Mouse (Mus musculus) spleen, postnatal 14 days (tissue): Measurements from ENCODE around the gene Fkbp9.
A peak's percentile ranks its signal among the peaks of the same experiment; 100 is the strongest.

ENCODE experiments used
- DNase-seq, 2 experiments: peaks; one replicate each; pipeline ENCODE4 v3.0.0; 2021 to 2022; ENCODE audit warnings: low spot score in 2 of 2

Gene Fkbp9

GRCm38 (mm10) chr6:56831697-56832406 is at the start of gene Fkbp9:
Fkbp9 (plus strand) TSS chr6:56832059.
- DNase-seq: peak in 1 of 2 experiments; percentile 7

- no peak for DNase-seq
Measured at GRCm38 (mm10) chr6:56783561-56784272, 48.1 kb upstream of the Fkbp9 start.

GRCm38 (mm10) chr6:56785068-56785467 is 46.8 kb upstream of the Fkbp9 start:
- no peak for DNase-seq

GRCm38 (mm10) chr6:56787668-56788067 is 44.2 kb upstream of the Fkbp9 start:
- DNase-seq: no peak

- DNase-seq: no peak
Measured at GRCm38 (mm10) chr6:56789336-56789735, 42.5 kb upstream of the Fkbp9 start.

GRCm38 (mm10) chr6:56794834-56795233 is 37.0 kb upstream of the Fkbp9 start:
- DNase-seq: no peak

GRCm38 (mm10) chr6:56796232-56796631 is 35.6 kb upstream of the Fkbp9 start:
- no peak for DNase-seq

GRCm38 (mm10) chr6:56796668-56797141 is 35.2 kb upstream of the Fkbp9 start:
- DNase-seq: peak; percentile 11 to 25

- peak; percentile 85 to 89 for DNase-seq
Measured at GRCm38 (mm10) chr6:56797311-56798151, 34.3 kb upstream of the Fkbp9 start, which contains the start of gene Kbtbd2. Kbtbd2 (minus strand) TSS chr6:56797813.

- DNase-seq: no peak
Measured at GRCm38 (mm10) chr6:56798152-56798465, 33.8 kb upstream of the Fkbp9 start.

- no peak for DNase-seq
Measured at GRCm38 (mm10) chr6:56805026-56805425, 26.8 kb upstream of the Fkbp9 start.

- DNase-seq: no peak
Measured at GRCm38 (mm10) chr6:56806195-56806594, 25.7 kb upstream of the Fkbp9 start.

GRCm38 (mm10) chr6:56808656-56809055 is 23.2 kb upstream of the Fkbp9 start:
- DNase-seq: peak in 1 of 2 experiments; percentile 9

- no peak for DNase-seq
Measured at GRCm38 (mm10) chr6:56813332-56813731, 18.5 kb upstream of the Fkbp9 start.

- no peak for DNase-seq
Measured at GRCm38 (mm10) chr6:56818436-56819123, 13.3 kb upstream of the Fkbp9 start.

- DNase-seq: no peak
Measured at GRCm38 (mm10) chr6:56819124-56819487, 12.8 kb upstream of the Fkbp9 start.

- no peak for DNase-seq
Measured at GRCm38 (mm10) chr6:56825657-56826056, 6.2 kb upstream of the Fkbp9 start.

- DNase-seq: no peak
Measured at GRCm38 (mm10) chr6:56832407-56832796, 543 bp downstream of the Fkbp9 start.

- DNase-seq: no peak
Measured at GRCm38 (mm10) chr6:56832830-56833229, 971 bp downstream of the Fkbp9 start.

- DNase-seq: no peak
Measured at GRCm38 (mm10) chr6:56834769-56835168, 2.9 kb downstream of the Fkbp9 start.

- no peak for DNase-seq
Measured at GRCm38 (mm10) chr6:56835532-56835931, 3.7 kb downstream of the Fkbp9 start.

- DNase-seq: no peak
Measured at GRCm38 (mm10) chr6:56837166-56837565, 5.3 kb downstream of the Fkbp9 start.
